Mouse (Mus musculus): Measurements from ENCODE around the gene Gm28044. TPM values are rescaled to one million over a fixed set of nuclear protein-coding genes. Genes with fewer than 3 reads are reported as not detected.
A peak's percentile ranks its signal among the peaks of the same experiment; 100 is the strongest.
"Not testable (repeated sequence)": the region's sequence is repeated elsewhere in the genome, so short reads cannot be mapped to it uniquely, and the experiment has no call there.

The Gm28044 gene
- polyA plus RNA-seq (2012; rRNA removed), result 0.43 TPM in 1 of 2 replicates, not detected in the other

DNA sequence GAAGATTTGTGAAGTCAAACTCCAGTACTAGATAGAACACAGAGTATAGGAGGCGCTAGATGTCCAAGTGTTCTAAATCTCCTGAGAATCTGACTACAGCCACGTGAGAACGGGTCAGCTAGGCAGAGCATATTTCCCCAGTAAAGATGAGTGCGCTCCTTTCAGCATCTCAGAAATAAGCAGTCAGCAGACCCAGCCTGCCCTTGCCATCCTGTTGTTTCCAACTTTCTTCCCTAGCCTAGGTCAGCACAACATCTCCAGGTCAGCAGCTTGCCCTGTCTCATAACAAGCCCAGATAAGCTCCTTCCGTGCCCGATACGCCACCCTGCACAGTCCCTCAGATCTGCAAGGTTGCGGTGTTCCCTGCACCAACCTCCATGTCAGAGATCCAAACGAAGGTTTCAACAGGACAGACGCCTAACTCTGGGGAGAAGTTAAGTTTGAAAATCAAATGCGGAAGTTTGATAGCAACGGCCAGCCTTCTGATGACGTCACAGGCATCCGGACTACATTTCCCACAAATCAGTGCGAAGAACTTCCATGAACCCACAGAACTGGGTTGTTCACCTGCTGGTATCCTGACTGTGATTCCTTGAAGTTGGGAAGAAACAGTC is at the start of gene Gm28044, which contains the start of gene Zfp953:
Gene Gm28044, minus strand, starts transcription at position 406 of the 614 bp plus-strand sequence.
Gene Zfp953, minus strand, starts transcription at position 475 of the 614 bp plus-strand sequence.
- peak; percentile 89 to 91 for DNase-seq
- no peaks in the 10 kb centered on the region for H3K27me3 ChIP-seq (ENCODE audit: control insufficient read depth, insufficient read depth, low read length)
- no peaks in the 10 kb centered on the region for H3K4me1 ChIP-seq (ENCODE audit: control insufficient read depth, insufficient read depth, low read length)
- H3K27ac ChIP-seq (ENCODE audit: insufficient read depth, low read length), result 0 out of 2 replicates have a peak within 1 kb of the TSS, but pooled peaks have one; percentile 4
- H3K4me3 ChIP-seq (replicated peaks; ENCODE audit: insufficient read depth, low read depth, low read length), result peak within 1 kb of the TSS; percentile 89
- 1% methylated on average over 15 of the region's 15 CpGs for WGBS
- TF ChIP-seq POLR2A (IDR thresholded peaks at IDR 0.05; ENCODE audit: borderline replicate concordance, insufficient read depth, low read length), result peak; percentile 44; the same call in 1 of the 2 replicates
- TF ChIP-seq CTCF (IDR thresholded peaks at IDR 0.05; ENCODE audit: borderline replicate concordance, insufficient read depth, low read depth, low read length), result no peak

DNA sequence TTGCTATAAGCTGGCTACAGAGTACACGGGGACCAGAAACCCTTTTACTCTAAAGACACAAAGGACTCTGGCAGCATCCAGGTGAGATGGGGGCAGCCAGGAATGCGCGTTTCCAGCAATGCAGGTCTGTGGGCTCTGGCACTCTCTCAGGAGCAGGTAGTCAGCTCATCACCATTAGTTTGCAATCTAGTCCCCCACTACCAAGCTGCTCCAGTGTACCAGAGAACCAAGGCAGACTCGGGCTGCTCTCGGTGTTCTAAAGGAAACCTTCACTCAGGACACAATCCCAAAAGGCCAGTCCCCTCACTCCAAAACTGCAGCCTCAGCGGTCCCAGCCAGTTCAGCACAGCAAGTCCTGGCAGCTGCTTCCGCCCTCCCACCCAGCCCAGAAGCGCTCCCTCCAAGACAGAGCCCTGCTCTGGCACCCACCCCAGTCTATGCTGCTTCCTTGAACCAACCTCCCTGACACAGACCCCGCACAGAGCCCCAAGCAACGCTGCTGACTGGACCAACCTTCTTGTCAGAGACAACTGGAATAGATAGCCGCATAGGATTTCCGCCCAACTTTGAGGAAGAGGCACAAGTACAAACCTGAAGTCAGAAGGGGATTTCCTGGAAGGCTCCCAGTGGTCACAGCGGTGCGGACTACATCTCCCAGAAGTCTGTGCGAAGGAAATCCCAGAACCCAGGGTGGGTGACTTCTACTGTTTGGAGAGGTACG is 39.0 kb upstream of the Gm28044 start, which contains the start of gene Zfp429:
Gene Zfp429, minus strand, starts transcription at position 637 of the 721 bp plus-strand sequence.
- H3K4me1 ChIP-seq (ENCODE audit: control insufficient read depth, insufficient read depth, low read length); H3K27me3 ChIP-seq (ENCODE audit: control insufficient read depth, insufficient read depth, low read length); H3K27ac ChIP-seq (ENCODE audit: insufficient read depth, low read length): not testable (repeated sequence)
- H3K4me3 ChIP-seq (replicated peaks; ENCODE audit: insufficient read depth, low read depth, low read length), result peak within 1 kb of the TSS; percentile 62
- 2% methylated on average over 15 of the region's 16 CpGs for WGBS
- peak; percentile 70 for DNase-seq

DNA sequence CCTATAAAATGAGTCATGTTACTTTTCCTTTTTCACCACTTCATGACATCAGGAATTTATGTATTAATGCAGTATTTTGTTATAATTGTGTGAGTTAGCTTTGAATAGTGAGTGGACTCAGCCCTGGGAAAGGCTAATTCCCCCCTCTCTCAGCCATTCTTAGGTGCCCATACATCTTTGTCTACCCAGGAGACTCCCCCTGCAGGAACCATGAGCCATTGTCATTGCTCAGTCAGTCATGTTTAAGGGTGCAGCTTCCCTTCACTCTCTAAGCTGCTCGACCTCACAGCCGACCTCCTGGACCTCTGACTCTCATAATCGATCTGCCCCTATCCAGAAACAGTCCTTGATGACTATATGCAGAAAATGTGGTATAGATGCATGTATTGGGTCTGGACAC is 15.9 kb upstream of the Gm28044 start:
- H3K4me3 ChIP-seq (replicated peaks; ENCODE audit: insufficient read depth, low read depth, low read length); H3K4me1 ChIP-seq (ENCODE audit: control insufficient read depth, insufficient read depth, low read length); DNase-seq; H3K27me3 ChIP-seq (ENCODE audit: control insufficient read depth, insufficient read depth, low read length); H3K27ac ChIP-seq (ENCODE audit: insufficient read depth, low read length): not testable (repeated sequence)
- WGBS, result 78% methylated on average over 3 of the region's 3 CpGs

DNA sequence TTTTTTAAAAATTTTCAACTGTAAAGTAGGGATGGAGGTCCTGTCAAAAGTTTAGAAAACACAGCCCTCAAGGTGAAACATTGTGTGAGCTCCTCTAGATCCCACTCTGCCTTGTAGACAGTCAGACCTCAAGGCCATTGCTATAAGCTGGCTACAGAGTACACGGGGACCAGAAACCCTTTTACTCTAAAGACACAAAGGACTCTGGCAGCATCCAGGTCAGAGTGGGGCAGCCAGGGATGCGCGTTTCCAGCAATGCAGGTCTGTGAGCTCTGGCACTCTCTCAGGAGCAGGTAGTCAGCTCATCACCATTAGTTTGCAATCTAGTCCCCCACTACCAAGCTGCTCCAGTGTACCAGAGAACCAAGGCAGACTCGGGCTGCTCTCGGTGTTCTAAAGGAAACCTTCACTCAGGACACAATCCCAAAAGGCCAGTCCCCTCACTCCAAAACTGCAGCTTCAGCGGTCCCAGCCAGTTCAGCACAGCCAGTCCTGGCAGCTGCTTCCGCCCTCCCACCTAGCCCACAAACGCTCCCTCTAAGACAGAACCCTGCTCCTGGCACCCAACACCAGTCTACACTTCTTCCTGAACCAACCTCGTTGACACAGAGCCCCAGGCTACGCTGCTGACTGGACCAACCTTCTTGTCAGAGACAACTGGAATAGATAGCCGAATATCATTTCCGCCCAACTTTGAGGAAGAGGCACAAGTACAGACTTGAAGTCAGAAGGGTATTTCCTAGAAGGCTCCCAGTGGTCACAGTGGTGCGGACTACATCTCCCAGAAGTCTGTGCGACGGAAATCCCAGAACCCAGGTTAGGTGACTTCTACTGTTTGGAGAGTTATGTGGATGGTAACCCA is 14.9 kb upstream of the Gm28044 start, which contains the start of the genes Gm28041 and Zfp456:
Gene Gm28041, minus strand, starts transcription at position 684 of the 862 bp plus-strand sequence.
Gene Zfp456, minus strand, starts transcription at position 761 of the 862 bp plus-strand sequence.
- not testable (repeated sequence) for H3K27me3 ChIP-seq (ENCODE audit: control insufficient read depth, insufficient read depth, low read length); H3K27ac ChIP-seq (ENCODE audit: insufficient read depth, low read length); H3K4me1 ChIP-seq (ENCODE audit: control insufficient read depth, insufficient read depth, low read length)
- WGBS, result 19% methylated on average over 13 of the region's 15 CpGs
- peak; percentile 43 to 45 for DNase-seq
- peak within 1 kb of the TSS; percentile 64 for H3K4me3 ChIP-seq (replicated peaks; ENCODE audit: insufficient read depth, low read depth, low read length)

DNA sequence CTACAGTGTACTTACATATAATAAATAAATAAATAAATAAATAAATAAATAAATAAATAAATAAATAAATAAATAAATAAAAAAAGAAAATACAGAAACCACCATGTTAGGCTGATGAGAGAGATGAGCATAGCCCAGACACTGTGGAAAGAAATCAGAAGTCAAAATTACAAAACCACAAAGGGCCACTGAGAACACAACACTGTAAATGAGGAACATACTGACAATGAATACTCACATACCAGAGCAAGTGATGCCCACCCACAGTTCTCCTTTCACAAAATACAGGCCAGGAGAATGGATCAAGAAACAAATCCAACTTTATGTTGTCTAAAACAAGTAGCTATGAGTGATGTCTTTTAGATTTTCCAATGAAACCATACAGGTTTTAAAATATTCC is 8.5 kb downstream of the Gm28044 start:
- no peaks in the 10 kb centered on the region for H3K4me1 ChIP-seq (ENCODE audit: control insufficient read depth, insufficient read depth, low read length)
- H3K27me3 ChIP-seq (ENCODE audit: control insufficient read depth, insufficient read depth, low read length), result no peaks in the 10 kb centered on the region
- DNase-seq, result no peak
- no peak for TF ChIP-seq CTCF (IDR thresholded peaks at IDR 0.05; ENCODE audit: borderline replicate concordance, insufficient read depth, low read depth, low read length)
- TF ChIP-seq POLR2A (IDR thresholded peaks at IDR 0.05; ENCODE audit: borderline replicate concordance, insufficient read depth, low read length), result no peak
- no peak overlapping the region for H3K4me3 ChIP-seq (replicated peaks; ENCODE audit: insufficient read depth, low read depth, low read length)
- H3K27ac ChIP-seq (ENCODE audit: insufficient read depth, low read length), result no peak overlapping the region

DNA sequence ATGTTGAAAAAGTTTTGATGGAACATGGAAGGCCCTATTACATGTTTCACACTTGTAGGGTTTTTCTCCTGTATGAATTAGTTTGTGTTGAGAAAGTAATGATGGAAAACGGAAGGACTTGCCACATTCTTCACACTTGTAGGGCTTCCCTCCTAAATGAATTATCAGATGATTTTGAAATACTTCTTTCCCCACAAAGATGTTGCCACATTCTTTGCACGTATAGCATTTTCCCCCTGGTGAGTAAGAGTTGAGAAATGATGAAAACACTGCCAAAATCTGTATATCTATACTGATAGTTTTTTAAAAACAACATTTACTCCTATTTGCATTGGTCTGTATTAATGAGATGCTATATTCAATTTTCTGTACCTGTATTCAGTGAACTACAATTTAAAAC is 16.9 kb downstream of the Gm28044 start:
- H3K27me3 ChIP-seq (ENCODE audit: control insufficient read depth, insufficient read depth, low read length), result no peaks in the 10 kb centered on the region
- WGBS, result 90% methylated on average over 2 of the region's 2 CpGs
- H3K4me1 ChIP-seq (ENCODE audit: control insufficient read depth, insufficient read depth, low read length), result no peaks in the 10 kb centered on the region
- no peak overlapping the region for H3K4me3 ChIP-seq (replicated peaks; ENCODE audit: insufficient read depth, low read depth, low read length)
- H3K27ac ChIP-seq (ENCODE audit: insufficient read depth, low read length), result no peak overlapping the region
- TF ChIP-seq POLR2A (IDR thresholded peaks at IDR 0.05; ENCODE audit: borderline replicate concordance, insufficient read depth, low read length) (no peak), CTCF (IDR thresholded peaks at IDR 0.05; ENCODE audit: borderline replicate concordance, insufficient read depth, low read depth, low read length) (no peak)
- DNase-seq, result no peak

DNA sequence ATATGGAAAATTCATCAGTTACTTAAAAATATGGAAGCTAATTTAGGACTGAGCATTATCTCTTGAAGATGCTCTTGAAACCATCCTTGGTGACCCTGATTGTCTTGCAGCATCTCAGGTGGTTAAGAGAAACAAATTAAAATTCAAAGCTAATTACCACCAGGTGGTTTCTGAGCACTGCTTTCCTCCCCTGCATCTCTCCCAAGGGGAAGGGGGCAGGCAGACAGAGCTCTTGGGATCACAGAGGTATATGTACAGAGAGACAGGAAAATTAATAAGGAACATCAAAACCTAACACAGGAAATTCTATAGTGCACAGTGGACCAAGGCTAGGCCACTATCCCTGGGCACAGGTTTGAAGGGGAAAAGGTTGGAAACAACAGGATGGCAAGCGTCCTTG is 27.5 kb downstream of the Gm28044 start:
- no peaks in the 10 kb centered on the region for H3K4me1 ChIP-seq (ENCODE audit: control insufficient read depth, insufficient read depth, low read length)
- H3K4me3 ChIP-seq (replicated peaks; ENCODE audit: insufficient read depth, low read depth, low read length), result peak overlapping the region; percentile 78
- TF ChIP-seq POLR2A (IDR thresholded peaks at IDR 0.05; ENCODE audit: borderline replicate concordance, insufficient read depth, low read length) (no peak), CTCF (IDR thresholded peaks at IDR 0.05; ENCODE audit: borderline replicate concordance, insufficient read depth, low read depth, low read length) (no peak)
- DNase-seq, result peak in 1 of 2 experiments; percentile 5
- no peak overlapping the region for H3K27ac ChIP-seq (ENCODE audit: insufficient read depth, low read length)
- no peaks in the 10 kb centered on the region for H3K27me3 ChIP-seq (ENCODE audit: control insufficient read depth, insufficient read depth, low read length)
- WGBS, result 68% methylated on average over 1 of the region's 1 CpGs

Measured in cerebellum, adult 2 months (tissue).